Mouse (Mus musculus): Measurements from ENCODE around the gene Rpl7l1. TPM values are rescaled to one million over a fixed set of nuclear protein-coding genes. Genes with fewer than 3 reads are reported as not detected.

The Rpl7l1 gene
- total RNA-seq, 2 experiments from 2014 or later = 40.6 to 46.6 TPM

DNA sequence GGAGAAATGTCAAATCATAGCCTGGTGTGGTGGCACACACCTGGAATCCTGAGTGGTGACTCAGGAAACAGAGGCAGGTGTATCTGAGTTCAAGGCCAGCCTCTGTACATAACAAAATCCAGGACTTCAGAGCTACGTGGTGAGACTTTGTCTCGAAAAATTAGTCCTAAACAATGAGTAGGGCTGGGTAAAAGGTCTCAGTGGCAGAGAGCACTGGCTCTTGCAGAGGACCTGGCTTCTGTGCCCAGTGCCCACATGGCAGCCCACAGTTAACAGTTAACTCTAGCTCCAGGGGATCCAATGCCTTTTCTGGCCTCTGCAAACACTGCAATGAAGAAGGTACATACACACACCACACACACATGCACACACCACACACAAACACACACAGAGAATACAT is 34.7 kb downstream of the Rpl7l1 start:
- intact Hi-C loops (cut with DNase I) = no loop called here
- no peak for DNase-seq (ENCODE audit: low spot score in 2 of 2)

DNA sequence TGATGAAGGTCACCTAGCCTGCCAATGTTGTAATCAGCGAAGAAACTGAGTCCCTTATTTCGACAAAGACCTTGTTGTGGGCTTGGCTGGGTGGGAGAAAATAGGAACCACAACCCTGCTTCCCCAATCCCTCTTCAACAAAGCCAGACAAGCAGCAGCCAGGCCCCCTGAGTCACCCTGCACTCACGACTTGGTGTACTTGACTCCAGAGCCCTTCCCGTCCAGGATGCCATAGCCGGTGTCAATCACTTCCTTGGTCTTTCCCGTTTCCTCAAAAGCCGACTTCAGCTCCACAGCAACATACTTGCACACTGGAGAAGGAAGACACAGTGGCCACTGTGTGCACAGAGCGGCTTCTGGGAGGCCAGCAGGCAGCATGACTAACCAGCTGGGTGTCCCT is 35.2 kb downstream of the Rpl7l1 start:
- DNase-seq (ENCODE audit: low spot score in 2 of 2) = no peak
- intact Hi-C loops (cut with DNase I) = no loop called here

DNA sequence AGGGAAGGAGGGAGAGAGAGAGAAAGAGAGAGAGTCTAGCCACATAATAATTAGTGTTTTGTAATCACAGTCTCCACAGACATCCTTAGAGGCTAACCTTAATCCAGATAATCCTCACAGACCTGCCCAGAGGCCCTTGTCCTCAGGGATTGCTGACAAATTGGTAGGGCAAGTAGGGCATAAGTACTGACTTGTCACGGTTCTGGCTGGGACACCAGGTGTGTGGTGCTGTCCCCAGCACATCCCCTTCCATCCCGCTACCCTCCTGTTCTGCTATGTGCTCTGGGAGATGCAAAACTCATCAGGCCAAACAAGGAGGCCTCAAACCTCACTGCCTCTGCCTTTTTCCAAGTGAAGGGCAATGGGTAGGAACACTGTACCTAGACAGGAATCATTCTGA is 37.0 kb downstream of the Rpl7l1 start:
- no peak for DNase-seq (ENCODE audit: low spot score in 2 of 2)

DNA sequence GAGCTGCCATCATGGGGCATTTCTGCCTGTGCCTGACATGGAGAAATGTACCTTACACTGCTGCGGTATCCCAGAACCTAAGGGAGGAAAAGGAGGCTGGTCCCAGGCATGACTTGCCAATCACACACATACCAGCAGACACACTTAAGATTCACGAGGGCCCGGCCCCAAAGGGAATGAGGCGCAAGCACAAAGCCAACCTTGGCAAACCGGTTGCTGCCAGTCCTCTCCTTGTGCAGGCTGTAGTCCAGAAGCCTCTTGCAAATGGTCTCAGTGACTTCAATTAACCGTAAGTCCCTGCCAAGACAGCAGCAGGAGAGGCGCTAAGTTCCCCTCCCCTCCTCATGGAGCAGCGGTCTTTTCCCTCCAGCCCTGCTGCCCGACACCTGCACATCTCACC is 39.5 kb downstream of the Rpl7l1 start:
- intact Hi-C loops (cut with DNase I) = no loop called here
- no peak for DNase-seq (ENCODE audit: low spot score in 2 of 2)

More for the DNA sequence above, 37.0 kb downstream of the Rpl7l1 start:
- intact Hi-C loops (cut with DNase I) = no loop called here

DNA sequence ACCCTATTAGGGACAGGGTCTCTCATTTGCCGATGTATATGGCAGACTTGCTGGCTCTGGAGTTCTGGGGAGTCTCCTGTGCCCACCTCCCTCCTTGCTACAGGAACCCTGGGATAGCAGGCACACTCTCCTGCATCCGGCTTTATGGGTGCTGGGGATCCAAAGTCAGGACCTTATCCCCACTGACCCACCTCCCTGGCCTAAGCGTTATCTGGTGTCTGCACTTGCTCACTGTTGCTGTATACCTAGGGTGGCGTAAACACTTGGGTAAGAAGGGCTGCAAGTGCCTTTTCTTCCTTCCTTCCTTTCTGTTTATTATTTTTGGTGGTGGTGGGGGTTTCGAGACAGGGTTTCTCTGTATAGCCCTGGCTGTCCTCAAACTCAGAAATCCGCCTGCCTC is 41.2 kb downstream of the Rpl7l1 start:
- intact Hi-C loops (cut with DNase I) = no loop called here
- DNase-seq (ENCODE audit: low spot score in 2 of 2) = no peak

DNA sequence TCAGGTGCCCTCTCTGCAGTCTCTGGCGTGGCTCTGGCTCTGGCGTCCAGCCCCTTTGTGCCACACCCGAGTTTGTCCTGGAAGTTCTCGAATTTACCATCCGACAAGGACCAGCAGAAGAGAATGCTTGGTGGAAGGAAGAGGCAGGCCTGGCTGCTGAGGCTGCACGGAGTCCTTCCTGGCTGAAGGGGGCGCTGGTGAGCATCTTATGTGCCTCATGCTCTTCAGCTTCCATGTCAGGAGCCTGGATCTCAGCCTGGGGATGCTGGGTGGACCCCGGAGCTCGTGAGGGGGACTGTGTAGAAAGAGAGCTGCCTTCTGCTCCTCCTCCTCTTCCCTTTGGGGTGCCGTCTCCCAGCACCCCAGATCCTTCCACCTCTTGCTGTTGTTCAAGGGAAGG is 46.3 kb downstream of the Rpl7l1 start:
- intact Hi-C loops (cut with DNase I) = no loop called here
- no peak for DNase-seq (ENCODE audit: low spot score in 2 of 2)

DNA sequence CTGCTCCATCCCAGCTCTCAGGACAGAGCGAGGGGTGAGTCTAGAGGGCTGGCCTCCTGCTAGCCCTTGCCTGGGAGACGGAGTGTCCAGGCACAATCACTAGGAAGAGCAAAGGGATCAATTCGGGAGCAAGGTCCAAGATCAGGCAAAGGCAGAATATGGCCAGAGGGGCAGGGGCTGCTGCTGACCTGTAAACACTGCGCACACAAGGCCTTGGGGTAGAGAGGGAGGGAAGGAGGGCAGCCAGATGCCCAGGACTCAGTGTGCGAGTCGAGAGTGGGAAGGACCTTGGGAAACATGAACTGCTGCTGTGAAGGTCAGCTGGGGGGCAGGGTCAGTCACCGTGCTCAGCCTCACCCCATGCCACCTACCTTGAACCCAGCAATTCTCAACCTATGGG is 47.2 kb downstream of the Rpl7l1 start:
- intact Hi-C loops (cut with DNase I) = no loop called here
- no peak for DNase-seq (ENCODE audit: low spot score in 2 of 2)

DNA sequence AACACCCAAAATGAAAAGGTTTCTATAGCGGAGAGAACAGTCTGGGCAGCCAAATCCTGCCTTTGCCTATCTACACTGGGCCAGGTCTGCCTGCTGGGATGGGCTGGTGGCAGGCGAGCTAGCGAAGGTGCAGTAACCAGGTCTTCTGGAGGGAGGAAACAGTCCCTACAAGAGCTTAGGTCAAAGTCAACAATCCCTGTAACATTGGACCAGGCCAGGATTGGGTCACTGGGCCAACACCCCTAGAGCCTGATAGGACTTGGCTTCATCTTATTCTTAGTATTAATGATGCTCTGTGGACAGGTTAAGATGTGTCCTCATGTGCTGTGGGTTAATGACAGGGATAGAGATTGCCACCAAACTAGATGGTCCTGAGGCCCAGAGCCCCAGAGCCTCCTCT is 48.4 kb downstream of the Rpl7l1 start:
- no peak for DNase-seq (ENCODE audit: low spot score in 2 of 2)
- intact Hi-C loops (cut with DNase I) = no loop called here

DNA sequence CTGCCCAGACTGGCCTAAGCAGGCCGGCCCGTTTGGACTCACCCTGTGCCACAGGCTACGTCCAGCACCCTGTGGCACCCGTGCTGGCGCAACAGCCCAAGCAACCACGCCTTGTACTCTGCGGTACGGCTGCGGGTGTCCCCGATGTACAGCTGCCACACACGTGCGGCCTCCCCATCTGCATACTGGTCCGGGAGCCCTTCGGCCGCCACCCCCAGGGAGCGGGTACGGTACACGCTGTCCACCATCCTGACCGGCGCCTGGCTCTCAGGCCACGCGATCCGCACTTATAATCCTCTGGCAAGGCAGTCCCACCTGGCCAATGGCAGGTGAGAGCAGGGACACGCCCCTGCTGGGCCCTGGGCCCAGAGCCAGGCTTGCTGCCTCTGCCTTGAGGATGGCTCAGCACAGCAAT is 53.6 kb downstream of the Rpl7l1 start, which contains the start of gene Gnmt:
TSS of gene Gnmt (minus strand) at position 265 of the 415 bp plus-strand sequence.
- intact Hi-C loops (cut with DNase I) = no loop called here
- DNase-seq (ENCODE audit: low spot score in 2 of 2) = no peak

DNA sequence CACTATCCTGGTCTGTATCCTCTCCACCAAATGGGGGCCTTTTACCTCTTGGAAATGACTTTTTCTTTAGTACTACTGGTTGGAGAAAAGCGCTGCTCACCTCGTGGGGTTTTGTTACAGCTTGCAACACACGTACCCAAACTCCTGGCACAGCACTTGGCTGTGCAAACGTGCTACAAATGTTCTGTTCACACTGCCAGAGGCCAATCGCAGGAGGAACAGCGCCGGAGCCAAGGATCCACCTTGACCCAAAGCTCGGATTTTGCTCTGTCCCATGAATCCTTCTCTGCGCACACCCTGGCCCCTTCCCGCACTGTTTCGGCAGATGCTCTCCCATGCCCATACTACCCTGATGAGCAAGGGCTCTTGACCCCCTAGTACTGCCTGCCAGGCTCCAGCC is 54.0 kb downstream of the Rpl7l1 start:
- intact Hi-C loops (cut with DNase I) = no loop called here
- DNase-seq (ENCODE audit: low spot score in 2 of 2) = no peak

DNA sequence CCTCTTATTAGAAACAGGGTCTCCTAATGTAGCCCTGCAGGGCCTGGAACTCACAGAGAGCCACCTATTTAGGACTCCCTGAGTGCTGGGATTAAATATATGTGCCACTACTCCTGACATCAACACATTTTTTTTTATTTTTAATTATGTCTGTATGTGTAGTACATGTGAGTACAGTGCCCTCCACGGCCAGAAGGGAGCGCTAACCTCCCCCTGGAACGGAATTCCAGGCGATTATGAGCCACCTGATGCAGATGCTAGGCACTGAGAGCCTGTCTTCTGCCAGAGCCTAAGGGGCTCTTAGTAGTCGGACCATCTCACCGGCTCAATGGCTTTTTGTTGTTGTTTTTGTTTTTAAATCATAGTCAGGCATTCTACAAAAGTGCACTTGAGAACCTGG is 54.5 kb downstream of the Rpl7l1 start:
- intact Hi-C loops (cut with DNase I) = no loop called here
- DNase-seq (ENCODE audit: low spot score in 2 of 2) = no peak

DNA sequence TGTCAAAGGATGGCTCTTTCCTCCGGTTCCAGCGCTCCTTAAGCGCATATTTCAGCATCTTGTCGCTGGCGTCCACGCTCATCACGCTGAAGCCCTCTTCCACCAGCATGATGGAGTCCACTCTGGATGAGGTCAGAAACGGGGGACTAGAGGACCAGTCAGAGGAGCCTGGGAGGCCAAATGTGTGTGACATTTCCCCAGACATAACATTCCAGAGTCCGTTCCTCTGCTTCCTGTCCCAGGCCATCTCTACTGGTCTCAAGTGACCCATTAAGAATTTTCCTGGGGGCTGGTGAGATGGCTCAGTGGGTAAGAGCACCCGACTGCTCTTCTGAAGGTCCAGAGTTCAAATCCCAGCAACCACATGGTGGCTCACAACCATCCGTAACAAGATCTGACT is 55.2 kb downstream of the Rpl7l1 start:
- intact Hi-C loops (cut with DNase I) = no loop called here
- DNase-seq (ENCODE audit: low spot score in 2 of 2) = no peak

DNA sequence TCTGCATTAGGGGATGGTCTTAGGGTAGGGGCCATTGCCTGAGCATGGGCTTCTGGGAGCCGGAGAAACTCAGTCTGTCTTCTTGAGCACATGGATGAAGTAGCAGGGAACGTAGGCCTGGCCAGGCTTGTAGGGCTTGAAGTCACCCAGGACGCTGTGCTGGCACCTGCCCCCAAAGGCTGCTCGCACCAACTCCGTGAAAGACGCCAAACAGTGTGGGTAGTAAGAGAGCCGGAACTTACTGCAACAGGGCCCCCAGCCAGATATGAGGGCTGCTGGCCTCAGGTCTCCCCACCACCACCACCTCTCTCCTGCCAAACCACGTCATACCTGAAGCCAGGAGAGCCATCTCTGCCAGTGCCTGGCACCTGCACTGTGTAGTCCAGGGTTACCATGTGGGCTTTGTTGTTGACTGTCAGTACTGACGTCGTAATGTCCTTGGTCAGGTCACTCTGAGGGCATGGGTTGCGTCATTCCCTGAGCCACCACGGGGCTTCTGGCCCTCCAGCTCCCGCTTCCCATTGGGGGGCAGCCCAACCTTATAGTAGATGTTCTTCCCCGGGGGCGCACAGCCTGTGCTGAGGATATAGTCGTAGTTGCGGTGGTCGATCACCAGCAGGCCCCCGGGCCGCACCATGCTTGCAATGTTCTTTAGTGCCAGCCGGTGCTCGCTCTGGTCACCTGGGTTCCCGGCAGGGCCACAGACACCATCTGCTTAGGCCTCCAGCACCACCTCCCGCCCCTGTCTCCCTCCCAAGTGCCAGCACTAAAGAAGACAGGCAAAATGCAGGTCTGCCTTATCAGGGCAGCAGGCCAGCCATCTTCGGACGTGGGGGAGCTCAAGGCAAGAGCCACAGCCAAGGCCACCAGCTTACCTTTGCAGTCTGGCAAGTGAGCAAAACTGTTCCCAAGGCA is 56.5 kb downstream of the Rpl7l1 start:
- intact Hi-C loops (cut with DNase I) = no loop called here
- no peak for DNase-seq (ENCODE audit: low spot score in 2 of 2)

DNA sequence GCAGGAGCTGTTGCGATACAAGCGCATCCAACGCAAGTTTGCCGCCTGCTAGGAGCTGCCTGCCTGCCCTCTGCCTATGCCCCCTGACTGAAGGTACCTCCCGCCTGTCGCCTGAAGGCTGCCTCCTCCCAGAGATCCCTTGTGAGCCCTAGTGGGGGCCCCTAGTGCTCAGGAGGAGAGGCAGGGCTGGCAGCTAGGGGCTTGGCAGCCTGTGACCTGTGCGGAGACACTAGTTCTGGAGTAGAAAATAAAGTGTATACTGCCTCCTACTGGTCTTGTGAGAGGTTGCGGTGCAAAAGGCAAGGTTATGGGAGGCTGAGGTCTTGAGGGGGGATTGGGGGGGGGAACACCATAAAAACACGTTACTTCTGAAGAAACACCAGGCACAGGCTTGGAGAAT is 57.2 kb downstream of the Rpl7l1 start:
- intact Hi-C loops (cut with DNase I) = no loop called here
- DNase-seq (ENCODE audit: low spot score in 2 of 2) = no peak

DNA sequence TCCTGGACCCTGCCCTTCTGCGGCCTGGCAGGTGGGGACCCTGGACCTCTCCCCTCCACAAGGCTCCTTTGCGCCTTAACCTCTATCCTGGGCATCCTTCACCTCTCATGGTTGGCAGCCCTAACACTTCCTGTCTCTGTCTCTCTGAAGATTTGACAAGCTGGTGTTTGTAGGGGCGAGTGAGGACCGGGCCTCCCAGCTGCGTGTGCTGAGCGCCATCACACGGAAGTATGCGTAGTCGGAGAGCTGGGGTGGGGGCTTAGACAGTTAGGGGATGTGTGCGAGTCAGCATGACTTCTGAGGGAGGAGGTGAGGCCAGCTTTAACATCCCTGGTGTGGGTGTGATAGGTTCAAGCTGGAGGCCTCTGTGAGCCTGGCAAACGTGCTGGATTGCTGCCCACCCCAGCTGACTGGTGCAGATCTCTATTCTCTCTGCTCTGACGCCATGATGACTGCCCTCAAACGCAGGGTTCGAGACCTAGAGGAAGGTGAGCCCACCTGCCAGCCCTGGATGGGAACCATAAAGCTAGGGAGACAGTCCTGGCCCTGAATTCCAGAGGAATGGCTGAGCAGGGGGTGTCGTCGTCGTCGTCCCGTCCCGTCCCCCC is 57.9 kb downstream of the Rpl7l1 start:
- DNase-seq (ENCODE audit: low spot score in 2 of 2) = no peak
- intact Hi-C loops (cut with DNase I) = no loop called here

Other genes with a start within 250 kb of the Rpl7l1 start
- gene Cul9, start 236.3 kb downstream of the Rpl7l1 start, total RNA-seq (2021) = 10 to 100 TPM; 58.8 to 76.6 TPM
- 10 to 100 TPM; 55.6 to 68.4 TPM for gene Srf, start 226.5 kb downstream of the Rpl7l1 start, total RNA-seq (2021)
- gene Ptk7, start 153.2 kb downstream of the Rpl7l1 start, total RNA-seq (2021) = 10 to 100 TPM; 10.3 to 11.0 TPM
- gene Klc4, start 136.7 kb downstream of the Rpl7l1 start, total RNA-seq (2021) = 10 to 100 TPM; 19.9 to 21.7 TPM
- gene Mrpl2, start 136.4 kb downstream of the Rpl7l1 start, total RNA-seq (2021) = 10 to 100 TPM; 52.5 to 54.7 TPM
- gene Cul7, start 132.3 kb downstream of the Rpl7l1 start, total RNA-seq (2021) = 10 to 100 TPM; 27.8 to 29.1 TPM
- gene Rrp36, start 108.3 kb downstream of the Rpl7l1 start, total RNA-seq (2021) = 10 to 100 TPM; 14.9 to 16.5 TPM
- 100 to 1,000 TPM; 118 to 128 TPM for gene Mea1, start 103.9 kb downstream of the Rpl7l1 start, total RNA-seq (2021)
- 100 to 1,000 TPM; 188 to 234 TPM for gene Klhdc3, start 101.8 kb downstream of the Rpl7l1 start, total RNA-seq (2021)
- gene Ppp2r5d, start 77.6 kb downstream of the Rpl7l1 start, total RNA-seq (2021) = 10 to 100 TPM; 81.9 to 84.7 TPM
- 10 to 100 TPM; 50.6 to 52.4 TPM for gene Pex6, start 71.2 kb downstream of the Rpl7l1 start, total RNA-seq (2021)
- gene Gnmt, start 53.5 kb downstream of the Rpl7l1 start, total RNA-seq (2021) = under 1 TPM; 0.52 TPM
- 10 to 100 TPM; 66.6 TPM for gene Cnpy3, start 30.5 kb downstream of the Rpl7l1 start, total RNA-seq (2021)
- under 1 TPM; 0.25 to 0.41 TPM for gene Ptcra, start 19.0 kb downstream of the Rpl7l1 start, total RNA-seq (2021)
- 1 to 10 TPM; 6.9 to 7.8 TPM for gene 2310039H08Rik, start 10.0 kb downstream of the Rpl7l1 start, total RNA-seq (2021)
- gene Bicral, start 75.8 kb upstream of the Rpl7l1 start, total RNA-seq (2021) = 10 to 100 TPM; 52.7 to 58.5 TPM
- gene Tbcc, start 108.0 kb upstream of the Rpl7l1 start, total RNA-seq (2021) = 10 to 100 TPM; 33.4 to 37.6 TPM
- gene Prph2, start 127.8 kb upstream of the Rpl7l1 start, total RNA-seq (2021) = not detected
- gene Ubr2, start 227.9 kb upstream of the Rpl7l1 start, total RNA-seq (2021) = 10 to 100 TPM; 49.9 to 62.8 TPM

Data from left cerebral cortex, postnatal 36 days (tissue).